Mouse (Mus musculus): Measurements from ENCODE around the gene Rnf138rt1.

DNA sequence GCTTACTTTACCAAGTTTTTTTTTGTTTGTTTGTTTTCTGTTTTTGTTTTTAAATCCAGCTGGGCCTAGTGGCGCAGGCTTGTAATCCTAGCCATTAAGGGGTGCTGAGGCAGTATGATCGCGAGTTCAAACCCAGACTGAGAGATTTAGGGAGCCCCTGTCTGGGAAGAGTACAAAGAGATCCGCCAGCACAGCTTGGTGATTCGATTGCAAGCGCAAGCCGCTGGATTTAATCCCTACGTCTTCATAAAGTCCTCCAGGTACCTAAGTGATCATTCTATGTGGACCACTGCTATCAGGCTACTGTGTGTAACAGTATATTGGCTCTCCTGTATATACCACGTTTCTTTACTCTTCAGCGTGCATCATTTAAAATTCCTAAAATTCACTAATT, 303 bp upstream of the Rnf138rt1 start:
- TF ChIP-seq CTCF (IDR thresholded peaks at IDR 0.05; ENCODE audit: low read depth) (no peak), EP300 (IDR thresholded peaks at IDR 0.05; ENCODE audit: low read depth) (no peak)
